Comparison of ENCODE assay signal across 32 mouse cellular contexts in the genomic region with DNA sequence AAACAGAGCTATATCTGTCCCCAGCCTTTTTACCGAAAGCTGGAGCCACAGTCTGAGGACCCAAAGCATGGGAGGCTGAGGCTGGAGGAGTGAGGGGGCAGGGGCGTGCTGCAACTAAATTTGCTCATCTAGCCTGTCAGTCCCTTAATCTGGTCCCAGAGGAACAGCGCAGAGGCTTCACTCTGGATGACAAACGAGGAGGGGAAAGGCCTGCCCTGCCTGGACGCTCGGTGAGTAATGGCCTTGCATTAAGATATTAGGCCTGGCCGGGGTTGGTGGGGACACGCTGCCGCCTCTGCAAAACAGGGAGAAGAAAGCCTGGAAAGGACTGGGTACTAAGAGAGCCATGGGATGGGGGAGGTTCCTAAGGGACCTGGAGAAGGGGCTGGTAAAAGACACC. TPM values are rescaled to one million over a fixed set of nuclear protein-coding genes. Genes with fewer than 3 reads are reported as not detected.
DNase-seq lines count a peak whose midpoint lies in the region; ATAC-seq lines count a peak whose summit lies in the region.
"Had no signal": no experiment of that assay in that cellular context is flagged by ENCODE, and none has a peak within 500 bp of the region (broad histone marks: within the 10 kb centered on the region; RNA-seq: fewer than 3 reads in every experiment).

No protein-coding gene starts in this region.

- peak; percentile 38 for DNase-seq in adrenal gland, postnatal 10 days
- no peak for DNase-seq in adrenal gland, adult 18-20 months (ENCODE audit: low spot score in 2 of 2)
- peak; percentile 70 for DNase-seq in midbrain, embryonic 11.5 days (ENCODE audit: low spot score, missing footprints)
- DNase-seq in adrenal gland, postnatal 14 days: peak; percentile 58
- DNase-seq in heart, postnatal 36 days: no peak
- DNase-seq: cerebellum, adult 2 months; cerebellum, postnatal 36 days; gastrocnemius, postnatal 10 days; kidney, adult 9 months; kidney, postnatal 25 days; lung, postnatal 4 days; thymus, adult 2 months had no signal

- H3K27ac ChIP-seq in midbrain, embryonic 11.5 days (ENCODE audit: low read depth, low read length): no peak overlapping the region
- H3K27ac ChIP-seq in midbrain, embryonic 15.5 days: no peak overlapping the region
- peak overlapping the region; percentile 50; the same call in 1 of the 2 replicates for H3K27ac ChIP-seq in neural tube, embryonic 13.5 days (replicated peaks)
- H3K27ac ChIP-seq: embryonic facial prominence, embryonic 15.5 days; heart, embryonic 10.5 days; layer of hippocampus, adult 2 months; stomach, postnatal 0 days had no signal

- H3K9me3 ChIP-seq in midbrain, embryonic 11.5 days (ENCODE audit: control insufficient read depth, low read length): no peaks in the 10 kb centered on the region
- H3K9me3 ChIP-seq in midbrain, embryonic 15.5 days: no peaks in the 10 kb centered on the region
- no peaks in the 10 kb centered on the region for H3K9me3 ChIP-seq in neural tube, embryonic 13.5 days
- H3K9me3 ChIP-seq: embryonic facial prominence, embryonic 15.5 days; heart, embryonic 10.5 days had no signal

- no peaks in the 10 kb centered on the region for H3K27me3 ChIP-seq in midbrain, embryonic 11.5 days (ENCODE audit: control insufficient read depth, insufficient read depth, low read length)
- H3K27me3 ChIP-seq in midbrain, embryonic 15.5 days (replicated peaks): no peaks in the 10 kb centered on the region; the same call in 1 of the 2 replicates
- peaks cover 27% of the 10 kb centered on the region for H3K27me3 ChIP-seq in neural tube, embryonic 13.5 days
- H3K27me3 ChIP-seq: Patski had no signal

- intact Hi-C loops in heart, postnatal 36 days (cut with DNase I): no loop called here

- no peak overlapping the region for H3K9ac ChIP-seq in midbrain, embryonic 11.5 days (ENCODE audit: low read length)
- no peak overlapping the region for H3K9ac ChIP-seq in midbrain, embryonic 15.5 days
- 0 out of 2 replicates have a peak overlapping the region, but pooled peaks have one; percentile 3 for H3K9ac ChIP-seq in neural tube, embryonic 13.5 days
- H3K9ac ChIP-seq: embryonic facial prominence, embryonic 15.5 days had no signal

- no peak overlapping the region for H3K4me2 ChIP-seq in midbrain, embryonic 11.5 days
- no peak overlapping the region for H3K4me2 ChIP-seq in midbrain, embryonic 15.5 days
- H3K4me2 ChIP-seq in neural tube, embryonic 13.5 days: no peak overlapping the region
- H3K4me2 ChIP-seq: embryonic facial prominence, embryonic 15.5 days had no signal

- H3K4me1 ChIP-seq in midbrain, embryonic 11.5 days (ENCODE audit: control insufficient read depth, insufficient read depth, low read length): peaks cover 7% of the 10 kb centered on the region
- peaks cover 44% of the 10 kb centered on the region for H3K4me1 ChIP-seq in midbrain, embryonic 15.5 days
- peaks cover 79% of the 10 kb centered on the region for H3K4me1 ChIP-seq in neural tube, embryonic 13.5 days (replicated peaks)

- no peaks in the 10 kb centered on the region for H3K36me3 ChIP-seq in midbrain, embryonic 11.5 days (ENCODE audit: control insufficient read depth, insufficient read depth, low read length)
- no peaks in the 10 kb centered on the region for H3K36me3 ChIP-seq in midbrain, embryonic 15.5 days (replicated peaks)
- no peaks in the 10 kb centered on the region for H3K36me3 ChIP-seq in neural tube, embryonic 13.5 days
- H3K36me3 ChIP-seq: embryonic facial prominence, embryonic 15.5 days; heart, embryonic 10.5 days had no signal

- 48% methylated on average over 9 of the region's 9 CpGs for WGBS in midbrain, embryonic 11.5 days
- WGBS in midbrain, embryonic 15.5 days: 30% methylated on average over 9 of the region's 9 CpGs
- WGBS in neural tube, embryonic 13.5 days: 36% methylated on average over 9 of the region's 9 CpGs

- H3K4me3 ChIP-seq in midbrain, embryonic 11.5 days (ENCODE audit: low read depth, low read length): no peak overlapping the region
- no peak overlapping the region for H3K4me3 ChIP-seq in midbrain, embryonic 15.5 days
- H3K4me3 ChIP-seq in neural tube, embryonic 13.5 days: no peak overlapping the region
- H3K4me3 ChIP-seq: embryonic facial prominence, embryonic 15.5 days; heart, embryonic 10.5 days; layer of hippocampus, adult 2 months had no signal

- no peak for ATAC-seq in midbrain, embryonic 11.5 days (ENCODE audit: low FRiP score)
- no peak for ATAC-seq in midbrain, embryonic 15.5 days (replicated peaks)
- ATAC-seq in neural tube, embryonic 13.5 days (ENCODE audit: low read depth): no peak
- ATAC-seq: CD4-positive, CD25-positive, alpha-beta regulatory T cell, adult 4 months; forebrain, embryonic 16.5 days; intestine, embryonic 16.5 days; Patski had no signal

RNA-seq across cellular contexts. Expression of gene Prss56, which starts 10.8 kb away (rescaled TPM):
- total RNA-seq in adrenal gland, postnatal 10 days (2021): not detected
- not detected for total RNA-seq in adrenal gland, adult 18-20 months (2021)
- polyA plus RNA-seq in midbrain, embryonic 11.5 days (2014; fragmentation: Nextera tagmentation; extraction: Ambion mirVana): not detected in 2 replicates
- polyA plus RNA-seq in midbrain, embryonic 15.5 days (2015; fragmentation: Nextera tagmentation; extraction: Ambion mirVana): 0.13 TPM in 1 of 2 replicates, not detected in the other
- total RNA-seq in adrenal gland, postnatal 14 days (2021): not detected in 2 replicates
- polyA plus RNA-seq in neural tube, embryonic 13.5 days (2015; fragmentation: Nextera tagmentation; extraction: Ambion mirVana): 6.6 and 7.1 TPM in 2 replicates
- not detected for total RNA-seq in heart, postnatal 36 days (2021)
- total RNA-seq: gastrocnemius, postnatal 10 days; granulocyte monocyte progenitor cell, adult 5-6 weeks; hematopoietic stem cell, adult 5-6 weeks; liver, adult 2 months had no signal
- polyA plus RNA-seq: CD4-positive, CD25-positive, alpha-beta regulatory T cell, adult 4 months; heart, embryonic 10.5 days; heart, embryonic 16.5 days; intestine, embryonic 16.5 days; limb, embryonic 11.5 days; liver, adult 2 months; liver, embryonic 16.5 days; lung, embryonic 16.5 days; small intestine, adult 2 months; stomach, postnatal 0 days had no signal

RNA-seq across cellular contexts. Expression of gene Ecel1, which starts 16.0 kb away (rescaled TPM):
- 10 to 100 TPM in 1 of 2 experiments, 1 to 10 TPM in 1; 2.4 to 10.1 TPM for total RNA-seq in adrenal gland, postnatal 10 days (2021)
- total RNA-seq in adrenal gland, adult 18-20 months (2021): 1 to 10 TPM; 1.1 to 2.9 TPM
- polyA plus RNA-seq in midbrain, embryonic 11.5 days (2014; fragmentation: Nextera tagmentation; extraction: Ambion mirVana): 2.7 and 3.1 TPM in 2 replicates
- polyA plus RNA-seq in midbrain, embryonic 15.5 days (2015; fragmentation: Nextera tagmentation; extraction: Ambion mirVana): 22.3 and 23.3 TPM in 2 replicates
- 0.70 and 2.6 TPM in 2 replicates for total RNA-seq in adrenal gland, postnatal 14 days (2021)
- polyA plus RNA-seq in neural tube, embryonic 13.5 days (2015; fragmentation: Nextera tagmentation; extraction: Ambion mirVana): 62.4 and 73.8 TPM in 2 replicates
- not detected for total RNA-seq in heart, postnatal 36 days (2021)
- total RNA-seq: granulocyte monocyte progenitor cell, adult 5-6 weeks; hematopoietic stem cell, adult 5-6 weeks; liver, adult 2 months had no signal
- polyA plus RNA-seq: liver, adult 2 months had no signal

RNA-seq across cellular contexts. Expression of gene Chrnd, which starts 18.1 kb away (rescaled TPM):
- total RNA-seq in adrenal gland, postnatal 10 days (2021): under 1 TPM; 0.27 to 0.97 TPM
- not detected for total RNA-seq in adrenal gland, adult 18-20 months (2021)
- not detected in 2 replicates for polyA plus RNA-seq in midbrain, embryonic 11.5 days (2014; fragmentation: Nextera tagmentation; extraction: Ambion mirVana)
- polyA plus RNA-seq in midbrain, embryonic 15.5 days (2015; fragmentation: Nextera tagmentation; extraction: Ambion mirVana): not detected in 2 replicates
- total RNA-seq in adrenal gland, postnatal 14 days (2021): not detected in 2 replicates
- 0.31 and 0.62 TPM in 2 replicates for polyA plus RNA-seq in neural tube, embryonic 13.5 days (2015; fragmentation: Nextera tagmentation; extraction: Ambion mirVana)
- total RNA-seq in heart, postnatal 36 days (2021): not detected
- total RNA-seq: granulocyte monocyte progenitor cell, adult 5-6 weeks; hematopoietic stem cell, adult 5-6 weeks; layer of hippocampus, adult 2 months; layer of hippocampus, postnatal 25 days; left cerebral cortex, postnatal 10 days; liver, adult 2 months had no signal
- polyA plus RNA-seq: CD4-positive, CD25-positive, alpha-beta regulatory T cell, adult 4 months; cerebellum, adult 2 months; forebrain, embryonic 16.5 days; intestine, embryonic 16.5 days; liver, adult 2 months; Patski had no signal

RNA-seq across cellular contexts. Expression of gene Chrng, which starts 32.1 kb away (rescaled TPM):
- total RNA-seq in adrenal gland, postnatal 10 days (2021): under 1 TPM in 1 of 2 experiments, not detected in 1; 0.30 TPM
- total RNA-seq in adrenal gland, adult 18-20 months (2021): not detected
- not detected in 2 replicates for polyA plus RNA-seq in midbrain, embryonic 11.5 days (2014; fragmentation: Nextera tagmentation; extraction: Ambion mirVana)
- polyA plus RNA-seq in midbrain, embryonic 15.5 days (2015; fragmentation: Nextera tagmentation; extraction: Ambion mirVana): not detected in 2 replicates
- total RNA-seq in adrenal gland, postnatal 14 days (2021): not detected in 2 replicates
- polyA plus RNA-seq in neural tube, embryonic 13.5 days (2015; fragmentation: Nextera tagmentation; extraction: Ambion mirVana): 0.57 and 1.7 TPM in 2 replicates
- not detected for total RNA-seq in heart, postnatal 36 days (2021)
- total RNA-seq: hematopoietic stem cell, adult 5-6 weeks; layer of hippocampus, adult 2 months; layer of hippocampus, postnatal 25 days; left cerebral cortex, postnatal 10 days; liver, adult 2 months had no signal
- polyA plus RNA-seq: cerebellum, adult 2 months; forebrain, embryonic 16.5 days; liver, adult 2 months; Patski; small intestine, adult 2 months had no signal

RNA-seq across cellular contexts. Expression of gene Eif4e2, which starts 41.4 kb away (rescaled TPM):
- total RNA-seq in adrenal gland, postnatal 10 days (2021): 10 to 100 TPM; 90.6 to 91.7 TPM
- 10 to 100 TPM; 76.6 to 85.7 TPM for total RNA-seq in adrenal gland, adult 18-20 months (2021)
- polyA plus RNA-seq in midbrain, embryonic 11.5 days (2014; fragmentation: Nextera tagmentation; extraction: Ambion mirVana): 130 and 135 TPM in 2 replicates
- polyA plus RNA-seq in midbrain, embryonic 15.5 days (2015; fragmentation: Nextera tagmentation; extraction: Ambion mirVana): 91.7 and 95.4 TPM in 2 replicates
- 94.4 and 104 TPM in 2 replicates for total RNA-seq in adrenal gland, postnatal 14 days (2021)
- polyA plus RNA-seq in neural tube, embryonic 13.5 days (2015; fragmentation: Nextera tagmentation; extraction: Ambion mirVana): 108 and 115 TPM in 2 replicates
- total RNA-seq in heart, postnatal 36 days (2021): 10 to 100 TPM; 42.9 to 50.8 TPM

Comparison
In these comparisons a context has a peak if more than half of its experiments do, and no peak if none do; other contexts are left out.
1. DNase-seq: peak in adrenal gland, postnatal 10 days (single experiment), midbrain, embryonic 11.5 days (single experiment) and adrenal gland, postnatal 14 days (single experiment); none in adrenal gland, adult 18-20 months (0 of 2) and heart, postnatal 36 days (0 of 2).